Mouse (Mus musculus) gastrocnemius, postnatal 4 days (tissue): ENCODE results near the gene Ssr2. TPM values are rescaled to one million over a fixed set of nuclear protein-coding genes. Genes with fewer than 3 reads are reported as not detected.
"Not testable (repeated sequence)": the region's sequence is repeated elsewhere in the genome, so short reads cannot be mapped to it uniquely, and the experiment has no call there.

ENCODE experiments used
- DNase-seq, 2 experiments: peaks; one replicate each; pipeline ENCODE4 v3.0.0; 2021 to 2022; ENCODE audit warnings: low spot score in 2 of 2, mixed read lengths in 2 of 2
- total RNA-seq, 2 experiments: library from RNA; stranded (reverse); gene quantifications; 2 replicates each; pipeline ENCODE4 v1.2.3; 2021

The Ssr2 gene
- total RNA-seq, 2 experiments from 2014 or later: 150 to 159 TPM

DNA sequence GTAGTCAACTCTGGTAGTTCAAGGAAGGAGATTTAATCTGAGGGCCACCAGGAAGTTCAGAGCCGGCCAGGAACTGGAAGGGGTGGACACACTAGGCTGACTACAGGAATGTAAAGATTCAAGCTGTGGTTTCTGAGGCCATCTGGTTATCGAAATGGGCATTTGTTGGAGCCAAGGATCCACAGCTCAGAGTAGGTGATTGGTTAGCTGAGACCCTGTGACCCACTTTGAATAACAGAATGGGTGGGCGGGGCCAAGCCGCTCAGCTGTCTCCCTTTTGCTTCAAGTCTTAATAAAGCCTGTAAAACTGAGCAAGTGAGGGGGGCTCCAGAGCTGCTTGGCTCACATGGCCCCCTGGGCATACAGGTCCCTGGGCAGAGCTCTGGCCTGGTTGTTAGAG lies 13.7 kb upstream of the Ssr2 start:
- DNase-seq: no peak

DNA sequence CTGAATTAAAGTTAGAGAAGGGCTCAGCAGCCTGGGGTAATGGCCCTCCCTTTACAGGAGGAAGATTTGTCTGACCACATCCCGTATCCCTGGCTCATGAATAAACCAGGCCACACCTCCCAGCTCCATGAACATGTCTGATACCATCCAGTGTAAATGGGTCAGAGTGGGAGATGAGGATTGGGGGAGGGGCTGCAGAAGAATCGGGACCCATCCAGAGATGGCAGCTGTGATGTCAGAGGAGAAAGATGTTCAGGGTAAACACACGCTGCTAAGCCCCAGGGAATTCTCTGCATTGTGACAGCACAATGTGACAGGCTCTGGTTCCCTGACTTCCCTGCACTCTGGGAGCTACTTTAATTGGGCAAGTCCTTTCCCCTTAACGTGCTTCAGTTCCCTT lies 12.2 kb upstream of the Ssr2 start:
- DNase-seq: no peak

DNA sequence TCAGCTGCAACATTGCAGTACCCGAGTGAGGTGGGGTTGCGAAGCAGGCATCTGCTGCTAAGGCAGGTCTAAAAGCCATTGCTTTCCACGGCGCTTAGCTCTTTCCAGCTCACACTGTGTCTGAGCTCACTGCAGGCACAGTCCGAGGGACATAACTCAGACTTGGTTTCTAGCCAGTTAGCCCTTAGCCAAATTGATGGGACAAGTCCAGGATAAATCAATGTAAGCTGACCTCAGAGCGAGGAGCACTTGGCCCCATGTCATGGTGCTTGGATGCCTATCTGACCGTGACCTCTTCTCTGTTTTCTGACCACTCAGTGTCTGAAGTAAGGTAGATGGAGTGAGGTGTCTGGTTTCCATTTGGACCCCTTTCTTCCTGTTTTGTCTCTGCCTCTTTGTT lies 11.7 kb upstream of the Ssr2 start:
- no peak for DNase-seq

DNA sequence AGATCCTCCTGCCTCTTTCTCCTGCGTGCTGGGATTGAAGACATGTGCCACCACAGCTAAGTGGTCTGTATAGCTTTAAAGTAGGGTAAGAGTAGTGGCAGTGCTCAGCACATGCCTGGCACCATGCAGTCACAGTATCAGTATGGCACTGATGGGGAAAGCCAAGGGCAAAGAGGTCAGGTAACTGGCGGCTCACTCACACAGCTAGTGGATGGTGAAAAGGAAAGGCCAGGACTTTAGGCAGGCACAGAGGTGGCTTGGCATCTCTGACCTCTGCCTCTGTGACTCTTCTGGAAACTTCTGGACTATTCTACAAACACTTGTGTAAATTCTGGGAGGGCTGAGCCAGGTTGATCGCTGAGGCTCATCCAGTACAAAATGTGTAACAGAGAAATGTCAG lies 9.6 kb upstream of the Ssr2 start:
- no peak for DNase-seq

DNA sequence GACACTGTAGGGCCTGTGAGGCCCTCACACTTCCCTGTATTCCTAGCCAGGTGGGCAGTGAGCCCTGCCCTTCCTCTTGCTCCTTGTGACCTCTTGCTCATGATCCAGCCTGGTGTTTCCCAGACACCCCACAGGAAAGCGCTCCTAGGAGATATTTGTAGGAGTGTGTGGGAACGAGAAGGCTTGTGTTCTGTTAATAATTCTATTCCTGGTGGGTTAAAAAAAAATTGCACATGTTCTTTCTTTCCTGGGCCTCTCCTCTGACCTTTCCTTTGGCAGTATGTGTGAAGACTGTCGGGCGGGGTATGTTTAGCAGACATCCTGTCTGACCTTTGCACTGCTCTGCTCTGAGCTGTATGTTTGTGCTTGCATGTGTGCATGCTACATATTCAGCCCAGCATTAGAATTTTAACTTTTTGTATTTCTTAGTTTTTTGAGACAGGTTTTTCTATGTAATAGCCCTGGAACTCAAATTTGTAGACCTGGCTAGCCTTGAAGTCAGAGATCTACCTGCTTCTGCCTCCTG lies 9.1 kb upstream of the Ssr2 start:
- no peak for DNase-seq

DNA sequence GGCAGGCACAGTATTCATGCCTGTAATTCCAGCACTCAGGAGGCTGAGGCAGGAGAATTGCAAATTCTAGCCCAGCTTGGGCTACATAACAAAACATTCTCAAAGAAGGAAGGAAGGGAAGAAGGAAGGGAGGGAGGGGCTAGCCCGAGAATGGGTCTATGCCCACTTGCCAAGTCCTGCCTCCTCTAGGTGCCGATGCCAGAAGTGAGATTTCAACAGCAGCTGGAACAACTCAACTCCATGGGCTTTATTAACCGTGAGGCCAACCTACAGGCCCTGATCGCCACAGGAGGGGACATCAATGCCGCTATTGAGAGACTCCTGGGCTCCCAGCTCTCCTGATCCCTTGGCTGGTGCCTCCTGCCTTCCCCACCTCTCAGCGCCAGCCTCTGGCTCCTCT lies 7.8 kb upstream of the Ssr2 start:
- no peak for DNase-seq

DNA sequence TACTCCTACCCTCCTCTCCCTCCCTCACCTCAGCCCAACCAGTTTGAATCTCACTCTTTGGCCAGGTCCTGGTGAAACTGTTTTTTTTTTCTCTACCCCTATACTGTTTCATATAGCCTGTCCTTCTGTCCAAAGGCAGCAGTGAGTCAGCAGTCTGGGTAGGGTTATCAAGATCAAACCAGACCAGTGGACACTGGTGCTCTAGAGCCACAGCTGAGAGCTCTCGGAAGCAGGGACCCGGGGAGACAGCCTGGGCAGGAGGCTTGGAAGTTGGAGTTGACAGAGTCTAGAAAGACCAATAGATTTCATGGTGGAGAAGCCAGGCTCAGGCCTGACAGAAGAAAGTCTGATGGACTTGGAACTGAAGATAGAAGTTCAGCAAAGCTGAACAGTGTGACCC lies 7.1 kb upstream of the Ssr2 start:
- no peak for DNase-seq

DNA sequence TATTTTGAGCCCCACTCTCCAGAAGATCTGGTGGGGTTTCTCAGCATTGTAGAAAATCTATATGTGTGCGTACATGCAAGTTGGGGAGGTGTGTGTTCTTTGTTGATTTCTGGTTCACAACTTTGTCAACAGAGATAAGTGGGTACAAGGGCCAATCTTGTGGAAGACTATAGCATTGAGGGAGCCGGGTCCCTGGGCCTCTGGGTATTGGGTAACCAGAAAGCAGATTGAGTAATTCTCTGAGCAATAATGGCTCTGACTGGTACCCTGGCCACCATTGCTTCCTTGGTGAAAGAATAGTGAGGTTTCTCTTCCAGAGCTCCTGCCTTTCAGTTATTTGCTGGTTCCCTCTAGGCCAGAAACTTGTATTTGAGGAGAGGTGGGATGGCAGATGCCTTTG lies 6.6 kb upstream of the Ssr2 start:
- DNase-seq: no peak

DNA sequence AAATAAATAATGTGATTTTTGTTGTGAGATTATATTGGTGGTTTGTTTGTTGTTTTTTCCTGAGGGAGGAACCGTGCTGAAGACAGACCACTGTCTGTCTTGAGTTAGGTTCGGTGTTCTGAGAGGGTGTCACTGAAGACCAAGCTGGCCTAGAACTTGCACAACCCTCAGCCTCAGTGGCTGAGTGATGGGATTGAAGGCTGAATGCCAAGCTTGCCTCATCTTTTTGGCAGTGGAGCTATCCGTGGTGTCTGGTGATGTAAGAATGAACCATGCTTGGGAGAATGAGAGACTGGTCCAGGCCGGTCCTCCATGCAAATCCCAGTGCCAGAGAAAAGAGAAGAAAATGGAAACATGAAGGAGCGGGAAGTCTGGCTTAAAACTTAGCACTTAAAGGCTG lies 6.0 kb upstream of the Ssr2 start:
- DNase-seq: no peak

DNA sequence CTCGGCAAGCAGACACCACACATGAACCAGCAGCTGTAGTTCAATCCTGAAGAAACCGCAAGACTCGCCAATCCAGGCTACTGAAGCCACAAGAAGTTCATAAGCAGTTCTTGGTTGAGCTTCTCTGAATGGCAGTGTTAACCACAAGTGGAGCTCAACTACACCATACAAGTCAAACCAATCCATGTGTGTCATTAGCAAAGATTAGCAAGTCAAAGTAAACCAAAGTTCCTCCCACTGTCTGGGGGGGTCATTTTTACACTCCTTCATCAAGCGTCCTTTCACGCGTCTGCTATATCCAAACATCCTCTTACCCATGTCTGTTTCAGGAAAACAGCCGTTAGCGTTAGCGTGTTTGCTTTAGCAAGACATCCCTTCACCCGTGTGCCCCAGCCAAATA lies 5.3 kb upstream of the Ssr2 start:
- no peak for DNase-seq

DNA sequence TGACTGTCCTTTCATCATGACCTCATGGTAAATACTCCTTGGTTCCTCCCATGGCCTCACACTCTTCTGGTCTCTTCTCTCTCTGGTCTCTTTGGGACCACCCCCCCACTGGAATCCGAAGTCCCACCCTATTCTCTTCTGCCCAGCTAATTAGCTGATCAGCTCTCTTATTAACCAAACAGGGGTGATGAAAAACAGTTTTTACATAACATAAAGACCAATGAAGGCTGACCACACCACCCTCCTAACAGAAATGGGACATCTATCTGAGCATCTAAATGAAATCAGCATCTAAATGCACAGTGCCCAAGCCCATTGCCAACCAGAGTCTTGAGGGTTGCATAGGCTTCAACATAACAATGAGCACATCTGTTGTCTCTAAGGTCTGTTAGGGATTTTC lies 3.8 kb upstream of the Ssr2 start:
- no peak for DNase-seq

DNA sequence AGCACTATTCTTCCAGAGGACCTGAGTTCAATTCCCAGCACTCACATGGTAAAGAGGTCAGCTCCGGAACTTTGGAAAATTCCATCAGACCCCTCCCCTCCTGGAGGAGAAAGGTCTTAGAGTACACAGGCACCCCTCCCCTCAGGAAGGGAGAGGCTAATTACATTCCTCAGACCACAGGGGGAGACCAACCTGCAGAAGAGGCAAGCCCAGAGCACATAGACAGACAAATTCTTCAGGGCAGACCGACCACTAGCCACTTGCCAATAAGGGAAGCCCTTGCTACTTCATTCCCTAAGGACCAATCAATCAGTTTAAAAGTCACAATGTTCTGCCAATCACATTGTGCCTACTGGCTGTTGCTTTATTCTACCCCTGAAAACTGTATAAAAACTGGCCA lies 2.8 kb upstream of the Ssr2 start:
- no peak for DNase-seq

DNA sequence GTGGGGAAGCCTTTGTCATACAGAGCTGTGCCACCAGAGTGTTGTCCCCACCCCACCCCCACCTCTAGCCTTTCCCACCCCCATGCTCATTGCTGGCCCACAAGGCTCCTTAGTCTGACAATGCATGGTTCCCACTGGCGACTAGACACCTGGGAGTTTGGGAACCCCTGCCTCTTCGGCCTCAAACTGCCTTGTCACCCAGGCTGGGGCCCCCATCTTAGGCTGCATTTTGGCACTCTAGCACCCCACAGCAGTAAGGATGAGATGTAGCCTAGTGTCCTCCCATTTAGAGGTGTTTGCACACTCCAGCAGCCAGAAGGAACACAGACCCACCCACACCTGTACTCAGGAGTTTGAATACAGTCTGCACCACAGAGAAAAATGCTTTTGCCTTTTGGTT lies 1.9 kb upstream of the Ssr2 start:
- no peak for DNase-seq

DNA sequence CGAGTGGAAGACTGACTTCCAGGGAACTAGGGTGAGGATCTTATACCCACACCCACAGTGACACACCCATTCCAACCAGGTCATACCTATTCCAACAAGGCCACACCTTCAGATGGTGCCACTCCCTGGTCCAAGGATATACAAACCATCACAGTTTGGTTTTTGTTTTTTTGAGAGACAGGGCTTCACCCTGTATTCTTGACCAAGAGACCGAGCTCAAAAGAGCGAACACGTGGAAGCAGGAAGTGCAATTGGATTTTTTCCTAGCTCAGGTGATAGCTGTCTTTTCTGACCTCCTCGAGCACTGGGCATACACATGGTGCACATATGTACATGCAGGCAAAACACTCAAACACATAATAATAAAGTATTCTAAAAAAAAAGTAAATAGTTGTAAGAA lies 2.2 kb downstream of the Ssr2 start:
- DNase-seq: not testable (repeated sequence)

DNA sequence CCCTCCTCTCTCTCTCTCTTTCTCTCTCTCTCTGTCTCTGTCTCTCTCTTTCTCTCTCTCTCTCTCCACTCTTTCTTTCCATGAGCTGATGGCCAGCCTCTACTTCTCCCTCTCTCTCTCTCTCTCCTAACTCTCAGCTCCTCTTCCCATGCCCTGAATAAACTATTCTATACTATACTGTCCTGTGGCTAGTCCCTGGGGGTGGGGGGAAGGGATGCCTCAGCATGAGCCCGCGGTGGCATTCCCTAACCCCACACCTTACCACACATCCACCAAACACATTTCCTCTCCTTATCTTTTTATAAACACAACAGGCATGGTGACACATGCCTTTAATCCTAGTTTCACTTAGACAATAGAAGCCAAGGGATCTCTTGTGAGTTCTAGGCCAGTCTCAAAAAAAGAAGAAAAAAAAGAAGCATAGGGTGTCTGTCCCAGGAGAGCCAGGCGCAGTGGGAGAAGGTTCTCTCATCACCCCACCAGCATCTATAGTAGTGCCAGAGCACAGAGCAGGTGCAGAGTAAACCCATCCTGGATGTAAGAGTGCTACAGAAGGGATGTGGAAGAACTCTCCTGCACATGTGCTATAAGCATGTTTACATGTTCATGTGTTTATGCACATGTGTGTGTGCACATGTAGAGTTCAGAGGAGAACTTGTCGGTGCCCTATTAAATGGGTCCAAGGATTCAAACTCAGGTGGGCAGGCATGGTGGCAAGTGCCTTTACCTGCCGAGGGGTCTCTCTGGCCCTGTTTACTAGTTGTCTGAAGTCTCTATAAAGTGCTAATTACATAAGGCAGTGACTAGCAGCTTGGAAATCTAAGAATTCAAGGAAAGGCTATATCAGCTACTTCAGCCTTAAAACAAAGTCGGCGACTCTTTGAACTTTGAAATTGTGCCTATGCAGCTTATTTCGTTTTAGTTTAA lies 3.1 kb downstream of the Ssr2 start:
- DNase-seq: no peak

DNA sequence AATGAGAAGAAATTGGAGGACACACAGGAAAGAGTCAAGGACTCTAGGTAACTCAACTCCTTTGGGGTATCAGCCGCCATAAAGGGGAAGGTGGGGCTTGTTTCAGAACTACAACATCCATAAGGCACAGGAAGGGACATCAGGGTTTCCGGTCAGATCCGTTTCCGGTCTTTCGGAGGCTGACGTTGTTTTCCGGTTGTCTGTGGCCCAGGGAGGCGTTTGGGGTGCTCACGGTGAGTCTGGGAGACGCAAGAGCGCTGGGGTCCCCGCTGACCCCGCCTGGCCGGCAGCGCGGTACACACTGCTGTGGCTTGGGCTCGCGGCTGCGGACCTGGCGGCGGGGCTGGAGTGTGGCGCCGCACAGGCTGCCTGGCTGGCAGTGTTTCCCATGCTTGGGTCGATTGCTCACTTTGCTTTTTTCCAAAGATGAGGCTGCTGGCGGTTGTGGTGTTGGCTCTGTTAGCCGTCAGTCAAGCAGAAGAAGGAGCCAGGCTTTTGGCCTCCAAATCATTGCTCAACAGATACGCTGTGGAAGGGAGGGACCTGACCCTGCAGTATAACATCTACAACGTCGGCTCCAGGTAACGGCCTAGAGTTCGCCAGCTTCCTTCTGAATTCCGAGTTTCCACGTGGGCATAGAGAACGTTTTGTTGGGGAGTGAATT lies 3.9 kb downstream of the Ssr2 start:
- DNase-seq: peak; percentile 41 to 76

DNA sequence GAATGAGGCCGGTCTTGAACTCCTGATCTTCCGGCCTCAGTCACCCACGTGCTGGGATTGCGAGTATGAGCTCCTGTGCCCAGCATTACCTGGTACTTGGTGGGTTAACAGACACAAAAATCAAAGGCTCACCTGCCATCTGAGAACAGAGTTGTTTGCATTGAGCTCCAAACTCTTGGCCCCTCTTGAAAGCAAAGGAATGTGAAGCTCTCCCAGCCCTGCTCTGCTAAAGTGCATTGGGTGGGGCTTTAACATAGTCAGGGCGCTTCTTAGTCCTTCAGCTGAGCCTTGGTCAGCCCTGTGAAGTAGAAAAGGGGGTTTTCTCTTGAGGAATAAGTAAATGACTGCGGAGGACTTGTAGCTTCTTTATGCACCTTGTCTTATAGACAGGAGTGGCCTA lies 10.1 kb downstream of the Ssr2 start:
- no peak for DNase-seq

DNA sequence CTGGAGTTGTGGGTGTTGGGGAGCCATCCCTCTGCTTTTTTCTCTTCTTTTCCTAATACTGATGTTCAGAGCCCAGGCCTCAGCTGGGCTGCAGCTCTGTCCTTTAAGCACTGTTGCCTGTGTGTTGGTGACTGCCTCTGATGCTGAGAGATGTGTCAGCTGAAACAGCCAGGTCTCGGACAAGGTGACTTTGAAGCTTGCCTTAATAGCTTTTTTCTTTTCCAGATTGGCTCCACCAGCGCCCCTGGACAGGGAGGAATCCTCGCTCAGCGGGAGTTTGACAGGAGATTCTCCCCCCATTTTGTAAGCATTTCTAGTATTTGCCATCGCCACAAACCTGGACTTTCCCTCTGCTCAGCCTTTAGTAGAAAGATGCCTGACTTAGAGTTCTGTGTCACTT lies 11.0 kb downstream of the Ssr2 start:
- DNase-seq: no peak

DNA sequence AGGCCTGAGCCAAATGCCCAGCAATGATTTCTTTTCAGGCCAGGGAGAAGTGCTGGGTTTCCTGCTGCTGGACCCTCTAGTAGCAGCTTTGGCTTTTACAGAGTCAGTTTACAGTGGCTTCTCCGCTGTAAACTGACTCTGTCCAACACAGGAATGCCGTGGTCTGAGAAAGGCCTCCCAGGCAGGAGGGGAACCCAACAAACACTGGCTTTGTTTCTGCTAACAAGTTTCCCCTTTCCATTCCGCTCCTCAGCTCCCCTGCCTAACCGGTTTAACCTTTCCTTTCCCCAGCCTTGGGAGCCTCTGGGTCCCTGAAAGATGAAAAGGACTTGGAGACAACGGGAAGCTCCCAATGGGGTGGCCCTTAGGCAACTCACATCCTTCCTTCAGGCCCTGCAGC lies 14.6 kb downstream of the Ssr2 start:
- DNase-seq: no peak

DNA sequence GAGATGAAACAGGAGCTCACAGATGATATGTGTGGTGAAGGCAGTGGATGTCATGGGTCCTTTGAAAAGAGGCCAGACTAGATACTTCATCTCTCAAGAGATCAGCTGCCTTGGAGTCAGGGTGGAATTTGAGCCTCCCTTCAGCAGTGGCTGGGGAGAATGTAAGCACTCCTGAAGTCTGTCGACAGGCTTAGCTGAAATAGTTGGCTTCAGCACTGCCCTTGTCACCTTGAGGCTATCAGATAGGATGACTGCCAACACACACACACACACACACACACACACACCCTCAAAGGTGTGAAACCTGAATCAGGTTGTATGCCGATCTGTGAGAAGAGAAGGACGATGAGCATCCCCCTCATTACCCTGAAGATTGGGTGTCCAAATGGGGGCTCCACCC lies 15.4 kb downstream of the Ssr2 start:
- no peak for DNase-seq

DNA sequence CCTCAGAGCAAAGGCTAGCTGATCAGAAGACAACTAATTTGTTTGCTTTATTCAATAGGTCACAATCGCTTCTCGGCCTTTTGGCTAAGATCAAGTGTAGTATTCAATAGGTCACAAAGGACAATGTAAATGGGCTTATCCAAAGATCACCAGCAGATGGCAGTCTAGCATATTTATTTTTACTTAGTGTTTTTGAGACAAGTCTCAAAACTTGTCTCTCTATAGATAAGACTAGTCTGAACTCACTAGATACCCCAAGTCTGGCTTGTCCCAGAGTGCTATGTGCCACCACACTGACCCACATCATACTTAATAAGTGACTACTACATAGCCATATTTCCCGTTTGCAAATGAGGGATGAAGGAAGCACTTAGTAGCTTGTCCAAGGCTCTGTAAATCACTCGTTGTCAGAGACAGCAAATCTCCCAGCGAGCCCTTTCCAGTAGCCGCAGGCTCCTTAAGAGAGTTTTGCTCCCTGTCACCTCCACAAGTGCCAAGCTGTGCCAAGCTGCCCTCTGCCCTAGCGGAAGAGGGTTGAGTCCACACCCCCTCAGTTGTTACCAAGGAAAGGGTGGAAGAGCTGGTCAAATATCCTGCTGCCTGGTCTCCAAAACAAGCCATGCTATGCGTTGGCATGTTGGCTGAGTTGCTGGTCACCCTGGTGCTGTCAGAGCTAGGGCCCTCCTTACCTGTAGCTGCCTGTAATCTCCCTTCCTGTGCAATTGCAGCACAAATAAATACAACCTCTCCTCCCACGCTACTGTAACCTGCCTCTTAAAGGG lies 16.5 kb downstream of the Ssr2 start:
- no peak for DNase-seq
